Mouse (Mus musculus): ENCODE measurements around the gene Vmn1r76. TPM values are rescaled to one million over a fixed set of nuclear protein-coding genes. Genes with fewer than 3 reads are reported as not detected.

The Vmn1r76 gene
- total RNA-seq (2022) = not detected

DNA sequence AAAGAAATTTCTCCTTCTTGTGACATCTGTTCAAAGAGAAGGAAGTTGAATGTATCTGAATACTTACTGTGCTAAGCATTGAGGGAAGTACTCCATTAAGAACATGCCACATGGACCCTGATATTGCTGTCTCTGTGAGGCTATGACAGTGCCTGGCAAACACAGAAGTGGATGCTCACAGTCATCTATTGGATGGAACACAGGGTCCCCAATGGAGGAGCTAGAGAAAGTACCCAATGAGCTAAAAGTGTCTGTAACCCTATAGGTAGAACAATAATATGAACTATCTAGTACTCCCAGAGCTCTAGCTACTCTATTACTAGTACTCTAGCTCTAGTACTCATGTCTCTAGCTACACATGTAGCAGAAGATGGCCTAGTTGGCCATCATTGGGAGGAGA lies at the start of gene Vmn1r76:
Vmn1r76 (minus strand) TSS at position 101 of the 400 bp plus-strand sequence.
- DNase-seq (ENCODE audit: low spot score in 2 of 2) = no peak

DNA sequence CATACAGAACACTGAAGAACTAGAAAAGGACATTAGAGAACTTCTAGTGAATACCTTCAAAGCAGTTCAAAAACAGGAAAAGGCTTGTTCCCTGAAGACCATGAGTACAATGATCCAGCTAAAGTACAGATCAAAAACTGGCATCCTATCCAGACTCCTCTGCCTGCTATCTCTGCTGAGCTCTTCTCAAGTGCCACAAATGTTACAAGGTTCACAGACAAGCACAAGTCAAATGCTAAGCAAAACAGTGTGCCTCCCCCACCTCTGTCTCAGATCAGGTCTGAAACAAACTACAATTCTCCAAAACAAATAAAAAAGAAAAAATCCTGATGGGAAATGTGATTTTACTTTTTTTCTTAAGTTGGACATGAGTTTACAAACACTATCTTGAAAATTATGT lies 34.6 kb upstream of the Vmn1r76 start:
- no peak for DNase-seq (ENCODE audit: low spot score in 2 of 2)

DNA sequence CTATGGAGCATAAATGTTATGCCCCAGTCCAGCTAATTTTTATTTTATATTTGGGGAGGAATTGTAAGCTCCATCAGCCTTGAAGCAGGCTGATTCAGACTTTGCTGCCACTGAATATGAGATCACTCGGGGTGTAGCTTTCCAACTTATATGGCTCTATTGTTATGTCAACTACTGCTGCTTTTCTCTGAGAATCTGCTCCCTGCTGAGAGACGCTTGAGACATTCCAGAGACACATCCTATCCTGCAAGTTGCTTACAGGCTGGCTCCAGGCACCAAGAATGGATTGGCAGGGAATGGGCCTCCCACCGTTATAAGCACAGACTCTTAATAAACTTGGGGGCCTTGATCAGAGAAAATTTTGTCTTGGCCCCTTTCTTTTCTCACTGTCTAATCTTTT lies 10.0 kb upstream of the Vmn1r76 start:
- DNase-seq (ENCODE audit: low spot score in 2 of 2) = no peak

DNA sequence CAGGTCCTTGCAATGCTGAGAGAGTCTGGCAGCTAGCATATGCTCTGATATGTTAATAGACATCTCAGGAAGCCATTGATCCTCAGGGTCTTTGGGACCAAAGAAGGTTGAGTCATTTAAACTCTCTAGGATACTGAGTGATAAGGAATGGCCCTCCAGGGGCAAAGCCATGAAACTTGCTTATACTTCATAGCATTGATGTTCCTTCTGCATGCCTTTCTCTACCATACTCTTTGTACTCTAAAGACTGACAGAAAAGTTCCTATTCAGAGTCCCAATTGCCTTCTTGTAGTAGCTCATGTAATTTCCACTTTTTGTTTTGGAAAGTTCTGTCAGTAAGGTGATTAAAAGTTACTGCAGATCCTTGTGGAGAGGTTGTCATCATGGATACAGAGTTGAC lies 63.7 kb downstream of the Vmn1r76 start, which contains the start of gene Vmn1r75:
Vmn1r75 (plus strand) TSS at position 301 of the 400 bp plus-strand sequence.
- no peak for DNase-seq (ENCODE audit: low spot score in 2 of 2)

Other genes starting within 250 kb of the Vmn1r76 start
- gene Vmn1r73, start 207.9 kb downstream of the Vmn1r76 start, total RNA-seq (2022) = not detected
- gene Vmn1r74, start 104.2 kb downstream of the Vmn1r76 start, total RNA-seq (2022) = not detected
- not detected for gene Vmn1r75, start 63.6 kb downstream of the Vmn1r76 start, total RNA-seq (2022)
- gene Vmn1r77, start 98.5 kb upstream of the Vmn1r76 start, total RNA-seq (2022) = not detected
- not detected for gene Vmn1r78, start 212.0 kb upstream of the Vmn1r76 start, total RNA-seq (2022)
- not detected for gene Vmn1r79, start 233.1 kb upstream of the Vmn1r76 start, total RNA-seq (2022)

Data from layer of hippocampus, adult 8-10 months (tissue).